Mouse (Mus musculus) adrenal gland, postnatal 36 days (tissue): ENCODE data around the gene Dtx4. TPM values are rescaled to one million over a fixed set of nuclear protein-coding genes. Genes with fewer than 3 reads are reported as not detected.
A peak's percentile ranks its signal among the peaks of the same experiment; 100 is the strongest.

Experiments used
- DNase-seq, 2 experiments: peaks; one replicate each; pipeline ENCODE4 v3.0.0; 2021; ENCODE audit warnings: mixed read lengths in 1 of 2
- total RNA-seq, 2 experiments: library from RNA; stranded (reverse); gene quantifications; 2 replicates each; pipeline ENCODE4 v1.2.3; 2021

The Dtx4 gene
- total RNA-seq, 2 experiments from 2014 or later = 11.4 to 17.6 TPM

- no peak for DNase-seq
Measured at GRCm38 (mm10) chr19:12494187-12494458, 7.1 kb downstream of the Dtx4 start.

GRCm38 (mm10) chr19:12493453-12494186 lies 7.6 kb downstream of the Dtx4 start:
- DNase-seq = no peak

- no peak for DNase-seq
Measured at GRCm38 (mm10) chr19:12491636-12492035, 9.6 kb downstream of the Dtx4 start.

- DNase-seq = peak; percentile 45 to 59
Measured at GRCm38 (mm10) chr19:12489675-12490570, 11.3 kb downstream of the Dtx4 start.

GRCm38 (mm10) chr19:12488969-12489674 lies 12.1 kb downstream of the Dtx4 start:
- DNase-seq = peak in 1 of 2 experiments; percentile 64

GRCm38 (mm10) chr19:12488205-12488966 lies 12.9 kb downstream of the Dtx4 start:
- peak in 1 of 2 experiments; percentile 35 for DNase-seq

GRCm38 (mm10) chr19:12487511-12488204 lies 13.6 kb downstream of the Dtx4 start:
- no peak for DNase-seq

GRCm38 (mm10) chr19:12486875-12487274 lies 14.4 kb downstream of the Dtx4 start:
- peak; percentile 85 to 90 for DNase-seq

GRCm38 (mm10) chr19:12485631-12486030 lies 15.6 kb downstream of the Dtx4 start:
- DNase-seq = no peak

GRCm38 (mm10) chr19:12485223-12485622 lies 16.0 kb downstream of the Dtx4 start:
- DNase-seq = no peak

- DNase-seq = no peak
Measured at GRCm38 (mm10) chr19:12484210-12484609, 17.0 kb downstream of the Dtx4 start.

GRCm38 (mm10) chr19:12483782-12484181 lies 17.5 kb downstream of the Dtx4 start:
- DNase-seq = no peak

GRCm38 (mm10) chr19:12478369-12478768 lies 22.9 kb downstream of the Dtx4 start:
- DNase-seq = peak in 1 of 2 experiments; percentile 56

- DNase-seq = no peak
Measured at GRCm38 (mm10) chr19:12476721-12477270, 24.5 kb downstream of the Dtx4 start.

- DNase-seq = peak; percentile 96
Measured at GRCm38 (mm10) chr19:12475380-12476250, 25.6 kb downstream of the Dtx4 start.

- no peak for DNase-seq
Measured at GRCm38 (mm10) chr19:12473951-12474350, 27.3 kb downstream of the Dtx4 start.

- no peak for DNase-seq
Measured at GRCm38 (mm10) chr19:12473201-12473641, 28.0 kb downstream of the Dtx4 start.

GRCm38 (mm10) chr19:12472381-12472976 lies 28.8 kb downstream of the Dtx4 start:
- no peak for DNase-seq

GRCm38 (mm10) chr19:12471866-12472265 lies 29.4 kb downstream of the Dtx4 start:
- no peak for DNase-seq
